Mouse (Mus musculus): ENCODE measurements around the gene Dnajc9. TPM values are rescaled to one million over a fixed set of nuclear protein-coding genes. Genes with fewer than 3 reads are reported as not detected.
A peak's percentile ranks its signal among the peaks of the same experiment; 100 is the strongest.

Dnajc9 gene
- polyA plus RNA-seq, 1 experiment from 2014 or later: 156 TPM

DNA sequence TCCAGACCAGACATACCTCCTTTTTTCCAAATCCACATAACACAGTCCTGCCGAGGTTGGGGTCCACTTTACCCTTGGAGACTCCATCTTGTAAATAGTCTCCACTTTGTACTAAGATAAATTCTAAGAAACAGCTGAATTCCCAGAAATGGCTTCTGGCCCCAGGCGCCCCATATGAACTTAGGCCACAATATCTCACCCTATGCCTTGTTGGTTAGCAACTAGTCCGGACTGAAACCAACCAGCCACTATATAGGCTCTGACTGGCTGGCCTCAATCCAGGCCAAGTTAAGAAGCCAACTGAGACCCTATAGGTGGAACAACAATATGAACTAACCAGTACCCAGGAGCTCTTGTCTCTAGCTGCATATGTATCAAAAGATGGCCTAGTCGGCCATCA, 3.6 kb upstream of the Dnajc9 start:
- H3K36me3 ChIP-seq: peaks cover 15% of the 10 kb centered on the region
- H3K27ac ChIP-seq: no peak overlapping the region
- 90% methylated on average over 4 of the region's 4 CpGs for WGBS
- H3K9me3 ChIP-seq: no peaks in the 10 kb centered on the region
- peaks cover 23% of the 10 kb centered on the region for H3K4me1 ChIP-seq (replicated peaks)
- H3K27me3 ChIP-seq: no peaks in the 10 kb centered on the region
- no peak for ATAC-seq
- H3K4me2 ChIP-seq (replicated peaks): 0 out of 2 replicates have a peak overlapping the region, but pooled peaks have one; percentile 59
- no peak overlapping the region for H3K9ac ChIP-seq (replicated peaks)
- no peak overlapping the region for H3K4me3 ChIP-seq (replicated peaks)

DNA sequence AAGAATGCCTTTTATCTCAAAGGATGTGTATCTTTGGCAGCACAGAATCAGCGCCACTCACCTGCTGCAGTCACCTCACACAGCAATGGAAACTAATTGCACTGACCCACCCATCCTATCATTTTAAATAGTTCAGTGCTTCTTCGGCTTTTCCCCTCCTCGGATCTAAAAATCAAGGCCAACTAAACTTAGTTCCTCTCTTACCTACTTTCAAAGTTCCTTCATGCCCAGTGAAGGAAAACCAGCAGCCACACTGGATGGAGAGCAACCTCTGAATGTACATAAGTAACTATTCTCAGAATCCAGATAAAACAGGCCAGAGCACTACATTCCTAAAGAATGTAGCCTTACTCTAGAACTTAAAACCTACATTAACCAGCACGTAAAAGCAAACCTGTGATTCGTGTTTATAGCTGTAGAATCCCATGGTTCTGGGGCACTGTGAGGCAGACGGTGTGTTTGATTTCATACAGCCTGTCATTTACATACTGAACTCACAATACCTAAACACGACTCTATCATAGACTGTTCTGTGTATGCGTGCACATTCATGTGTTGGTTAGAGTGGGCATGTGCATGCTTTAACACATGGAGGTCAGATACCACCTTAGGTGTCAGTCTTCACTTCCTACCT, 853 bp upstream of the Dnajc9 start:
- Histone ChIP-seq H3K9ac (replicated peaks) (peak overlapping the region; percentile 74; the same call in 1 of the 2 replicates), H3K36me3 (peaks cover 39% of the 10 kb centered on the region), H3K4me3 (replicated peaks) (peak overlapping the region; percentile 57), H3K4me1 (replicated peaks) (peaks cover 43% of the 10 kb centered on the region), H3K27ac (no peak overlapping the region), H3K4me2 (replicated peaks) (peak overlapping the region; percentile 80), H3K27me3 (no peaks in the 10 kb centered on the region), H3K9me3 (no peaks in the 10 kb centered on the region)
- ATAC-seq: no peak
- 88% methylated on average over 8 of the region's 8 CpGs for WGBS

DNA sequence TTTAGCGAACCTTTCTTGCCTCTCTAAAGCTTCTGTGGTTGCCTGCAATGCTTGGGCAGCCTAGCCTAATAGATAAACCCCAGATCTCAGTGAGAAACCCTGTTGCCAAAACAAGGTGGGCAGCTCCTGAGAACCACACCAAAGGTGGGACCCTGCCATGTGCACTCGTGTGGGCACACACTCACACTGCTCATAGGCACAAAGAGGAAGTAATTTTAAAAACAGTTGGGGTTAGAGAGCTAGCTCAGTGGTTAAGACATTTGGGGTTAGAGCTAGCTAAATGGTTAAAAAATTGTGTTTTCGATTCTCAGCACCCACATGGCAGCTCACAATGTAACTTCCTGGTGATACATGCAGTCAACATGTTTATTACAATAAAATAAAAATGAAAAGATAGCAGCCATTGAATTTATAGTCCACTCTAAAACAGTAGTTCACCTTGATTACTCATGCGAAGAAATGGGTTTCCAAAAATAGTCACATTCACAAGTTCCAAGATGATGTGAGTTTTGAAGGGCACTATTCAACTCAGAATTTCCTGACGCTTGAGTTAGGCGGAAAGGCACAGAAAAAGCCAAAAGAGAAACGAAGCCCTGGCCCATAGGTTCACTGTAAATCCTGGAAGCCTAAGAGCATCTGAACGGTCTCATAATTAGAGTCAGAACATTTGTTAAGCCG, 8.8 kb downstream of the Dnajc9 start:
- no peaks in the 10 kb centered on the region for H3K4me1 ChIP-seq (replicated peaks)
- H3K36me3 ChIP-seq: peaks cover 81% of the 10 kb centered on the region
- no peak overlapping the region for H3K9ac ChIP-seq (replicated peaks)
- H3K4me2 ChIP-seq (replicated peaks): no peak overlapping the region
- no peak for ATAC-seq
- no peaks in the 10 kb centered on the region for H3K9me3 ChIP-seq
- WGBS: 92% methylated on average over 9 of the region's 9 CpGs
- H3K27me3 ChIP-seq: no peaks in the 10 kb centered on the region
- H3K4me3 ChIP-seq (replicated peaks): no peak overlapping the region
- H3K27ac ChIP-seq: no peak overlapping the region

DNA sequence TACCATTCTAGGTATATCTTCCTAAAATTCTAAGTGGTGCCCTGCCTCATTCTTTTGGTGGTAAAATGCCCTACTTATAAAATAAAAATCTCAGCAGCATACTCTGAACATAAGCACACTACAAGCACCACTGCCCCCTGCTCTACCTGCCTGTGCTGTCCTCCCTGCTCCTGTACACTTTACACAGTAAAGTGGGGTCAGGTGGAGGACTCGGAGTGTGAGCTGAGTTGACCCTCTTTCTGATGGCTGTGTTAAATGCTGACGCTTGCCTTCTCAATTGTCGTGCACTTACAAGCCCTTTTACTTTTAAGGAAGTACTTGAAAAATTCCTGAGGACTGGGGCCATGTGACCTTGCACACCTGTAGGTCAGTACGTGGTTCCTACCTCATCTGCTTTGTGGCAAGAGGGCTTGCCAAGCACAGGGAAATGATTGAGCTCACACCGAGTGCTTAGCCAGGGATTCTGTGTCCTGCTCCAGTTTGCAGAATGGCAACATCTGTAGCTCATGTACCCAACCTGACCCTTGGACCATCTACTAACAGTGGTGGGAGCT, 9.5 kb downstream of the Dnajc9 start:
- Histone ChIP-seq H3K36me3 (peaks cover 79% of the 10 kb centered on the region), H3K9ac (replicated peaks) (no peak overlapping the region), H3K27ac (no peak overlapping the region), H3K4me1 (replicated peaks) (no peaks in the 10 kb centered on the region), H3K9me3 (no peaks in the 10 kb centered on the region), H3K4me3 (replicated peaks) (no peak overlapping the region), H3K27me3 (no peaks in the 10 kb centered on the region), H3K4me2 (replicated peaks) (no peak overlapping the region)
- ATAC-seq: no peak
- WGBS: 91% methylated on average over 5 of the region's 5 CpGs

DNA sequence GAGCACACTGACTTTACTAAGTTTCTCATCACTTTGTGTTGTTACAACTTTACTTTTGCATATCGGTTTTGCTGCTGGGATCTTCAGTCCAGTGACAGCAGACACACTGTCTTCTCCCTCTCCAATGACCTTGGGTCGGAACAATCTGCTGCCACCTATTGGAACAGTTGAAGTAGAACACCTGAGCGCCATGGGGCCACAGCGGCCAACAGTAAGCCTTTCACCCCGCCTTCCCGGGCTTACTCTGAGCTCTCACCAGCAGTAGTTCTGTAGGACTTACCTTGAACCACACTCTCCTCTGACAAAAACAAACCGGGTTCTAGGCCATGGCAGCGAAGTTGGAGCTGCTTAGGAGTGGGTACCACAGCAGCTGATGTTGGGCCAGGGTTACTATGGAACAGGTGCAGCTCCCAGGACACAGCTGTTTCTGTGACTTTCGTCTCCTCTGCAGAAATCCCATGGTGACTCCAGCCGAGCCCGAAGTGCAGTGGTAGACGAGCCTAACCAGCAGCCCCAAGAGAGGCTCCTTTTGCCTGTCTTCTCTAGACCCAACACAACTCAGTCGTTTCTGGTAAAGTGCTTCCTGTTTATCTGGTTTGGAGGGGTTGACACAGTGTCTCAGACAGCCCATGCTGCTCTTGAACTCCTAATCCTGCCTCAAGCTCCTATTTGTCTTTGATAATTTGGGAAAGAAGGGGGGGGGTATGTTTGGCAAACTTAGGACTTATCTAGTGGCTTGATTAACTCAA, 10.2 kb downstream of the Dnajc9 start:
- no peaks in the 10 kb centered on the region for H3K27me3 ChIP-seq
- H3K36me3 ChIP-seq: peaks cover 77% of the 10 kb centered on the region
- no peak overlapping the region for H3K9ac ChIP-seq (replicated peaks)
- 0 out of 2 replicates have a peak, but pooled peaks have one; percentile 62 for ATAC-seq
- H3K27ac ChIP-seq: no peak overlapping the region
- H3K4me1 ChIP-seq (replicated peaks): no peaks in the 10 kb centered on the region
- H3K4me3 ChIP-seq (replicated peaks): no peak overlapping the region
- no peaks in the 10 kb centered on the region for H3K9me3 ChIP-seq
- 44% methylated on average over 13 of the region's 13 CpGs for WGBS
- H3K4me2 ChIP-seq (replicated peaks): no peak overlapping the region

DNA sequence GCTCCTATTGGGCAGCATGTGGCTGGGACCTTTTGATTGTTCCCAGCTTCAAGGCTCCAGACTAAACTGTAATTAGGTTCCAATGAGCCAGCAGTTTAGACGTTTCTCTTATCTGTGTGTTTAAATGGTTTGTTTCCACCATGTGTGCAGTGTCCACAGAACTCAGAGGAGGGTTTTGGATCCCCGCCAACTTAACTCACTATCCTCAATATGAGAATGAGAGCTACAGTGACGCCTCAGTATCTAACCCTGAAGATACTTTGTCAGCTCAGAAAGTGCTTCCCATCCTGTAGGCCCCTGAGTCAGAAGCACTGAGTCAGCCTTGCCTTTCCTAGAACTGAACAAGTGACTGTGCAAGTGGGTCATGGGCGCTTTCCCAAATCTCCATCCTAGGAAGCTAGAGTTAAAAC, 11.6 kb downstream of the Dnajc9 start:
- WGBS: 89% methylated on average over 4 of the region's 4 CpGs
- H3K4me2 ChIP-seq (replicated peaks): no peak overlapping the region
- H3K27ac ChIP-seq: no peak overlapping the region
- no peak for ATAC-seq
- H3K9me3 ChIP-seq: no peaks in the 10 kb centered on the region
- peaks cover 78% of the 10 kb centered on the region for H3K36me3 ChIP-seq
- no peak overlapping the region for H3K9ac ChIP-seq (replicated peaks)
- no peaks in the 10 kb centered on the region for H3K4me1 ChIP-seq (replicated peaks)
- no peaks in the 10 kb centered on the region for H3K27me3 ChIP-seq
- H3K4me3 ChIP-seq (replicated peaks): no peak overlapping the region

DNA sequence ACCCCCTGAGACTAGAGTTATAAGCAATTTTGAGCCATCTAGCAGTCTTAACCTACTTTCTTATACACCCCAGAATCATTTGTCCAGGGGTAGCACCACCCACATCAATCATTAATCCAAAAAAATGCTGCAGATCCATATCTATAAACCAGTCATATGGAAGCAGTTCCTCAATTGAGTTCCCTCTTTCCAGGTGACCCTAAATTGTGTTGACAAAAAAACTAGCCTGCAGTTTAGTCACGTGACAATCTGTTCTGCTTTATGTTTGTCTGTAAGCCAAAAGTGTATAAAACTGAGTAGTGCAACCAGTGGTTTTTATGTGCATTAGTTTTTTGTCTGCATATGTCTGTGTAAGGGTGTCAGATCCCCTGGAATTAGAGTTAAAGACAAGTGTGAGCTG, 16.9 kb downstream of the Dnajc9 start:
- Histone ChIP-seq H3K4me2 (replicated peaks) (no peak overlapping the region), H3K27me3 (no peaks in the 10 kb centered on the region), H3K9me3 (no peaks in the 10 kb centered on the region), H3K4me3 (replicated peaks) (no peak overlapping the region), H3K9ac (replicated peaks) (no peak overlapping the region), H3K27ac (no peak overlapping the region), H3K4me1 (replicated peaks) (no peaks in the 10 kb centered on the region), H3K36me3 (peaks cover 74% of the 10 kb centered on the region)
- 90% methylated on average over 1 of the region's 1 CpGs for WGBS
- ATAC-seq: no peak

DNA sequence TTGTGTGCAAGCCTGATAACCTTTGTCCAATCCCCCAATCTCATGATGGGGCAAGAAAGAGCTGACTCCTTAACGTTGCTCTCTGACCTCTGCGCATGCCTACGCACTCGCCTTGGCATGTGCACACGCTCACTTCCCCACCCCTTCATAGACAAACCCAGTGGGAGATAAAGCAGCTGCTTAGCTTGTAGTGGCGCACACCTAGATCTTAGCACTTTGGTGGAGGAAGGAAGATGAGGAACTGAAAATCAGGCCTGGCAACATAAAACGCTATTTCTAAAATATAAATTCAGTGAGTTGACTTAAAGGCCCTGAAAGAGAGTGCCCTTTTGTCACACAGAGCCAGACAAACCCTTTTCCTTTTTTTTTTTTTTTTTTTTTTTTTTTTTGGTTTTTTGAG, 17.9 kb downstream of the Dnajc9 start:
- 91% methylated on average over 7 of the region's 7 CpGs for WGBS
- Histone ChIP-seq H3K9me3 (no peaks in the 10 kb centered on the region), H3K9ac (replicated peaks) (no peak overlapping the region), H3K4me2 (replicated peaks) (no peak overlapping the region), H3K27me3 (no peaks in the 10 kb centered on the region), H3K27ac (no peak overlapping the region), H3K4me3 (replicated peaks) (no peak overlapping the region), H3K4me1 (replicated peaks) (no peaks in the 10 kb centered on the region), H3K36me3 (peaks cover 73% of the 10 kb centered on the region)
- no peak for ATAC-seq

DNA sequence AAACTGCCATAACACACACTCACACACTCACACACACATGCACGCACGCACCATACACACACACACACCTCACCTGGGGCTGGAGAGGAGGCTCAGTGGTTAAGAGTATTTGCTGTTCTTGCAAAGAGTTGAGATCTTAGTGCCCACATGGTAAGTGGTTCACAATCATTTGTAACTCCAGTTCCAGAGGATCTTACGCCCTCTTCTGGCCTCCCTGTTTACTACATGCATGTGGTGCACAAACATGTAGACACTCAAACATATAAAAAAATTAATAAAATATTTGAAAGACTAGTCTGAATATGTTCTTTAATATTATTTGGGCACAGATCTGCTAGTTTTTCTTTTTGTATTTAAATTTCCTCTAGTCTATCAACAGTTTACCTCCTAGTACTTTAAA, 20.4 kb downstream of the Dnajc9 start:
- peaks cover 78% of the 10 kb centered on the region for H3K36me3 ChIP-seq

DNA sequence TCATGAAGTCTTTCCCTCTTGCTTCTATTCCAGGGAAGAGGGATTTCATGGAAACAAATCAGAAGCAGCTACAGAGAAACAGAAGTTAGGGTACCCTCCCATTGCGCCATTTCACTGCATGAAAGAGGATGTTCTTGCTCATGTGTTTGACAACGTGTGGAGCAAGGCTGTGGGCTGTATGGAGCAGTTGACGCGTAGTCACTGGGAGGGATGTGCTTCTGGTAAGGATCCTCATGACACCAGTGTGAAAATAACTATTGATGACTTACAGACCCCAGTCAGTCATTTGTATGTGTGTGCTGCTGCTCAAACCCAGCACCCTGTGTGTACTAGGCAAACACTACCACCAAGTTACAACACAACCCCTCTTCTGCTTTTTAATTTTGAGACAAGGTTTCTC, 25.5 kb downstream of the Dnajc9 start:
- H3K9ac ChIP-seq (replicated peaks): no peak overlapping the region
- no peak for ATAC-seq
- H3K9me3 ChIP-seq: no peaks in the 10 kb centered on the region
- WGBS: 95% methylated on average over 4 of the region's 4 CpGs
- H3K4me2 ChIP-seq (replicated peaks): no peak overlapping the region
- no peak overlapping the region for H3K27ac ChIP-seq
- no peaks in the 10 kb centered on the region for H3K27me3 ChIP-seq
- no peak overlapping the region for H3K4me3 ChIP-seq (replicated peaks)
- peaks cover 84% of the 10 kb centered on the region for H3K36me3 ChIP-seq
- no peaks in the 10 kb centered on the region for H3K4me1 ChIP-seq (replicated peaks)

More for the DNA sequence above, 20.4 kb downstream of the Dnajc9 start:
- H3K27ac ChIP-seq: no peak overlapping the region
- H3K4me1 ChIP-seq (replicated peaks): no peaks in the 10 kb centered on the region
- H3K9ac ChIP-seq (replicated peaks): no peak overlapping the region
- H3K4me3 ChIP-seq (replicated peaks): no peak overlapping the region
- H3K27me3 ChIP-seq: no peaks in the 10 kb centered on the region
- ATAC-seq: no peak
- WGBS: 91% methylated on average over 3 of the region's 3 CpGs
- H3K4me2 ChIP-seq (replicated peaks): no peak overlapping the region
- no peaks in the 10 kb centered on the region for H3K9me3 ChIP-seq

DNA sequence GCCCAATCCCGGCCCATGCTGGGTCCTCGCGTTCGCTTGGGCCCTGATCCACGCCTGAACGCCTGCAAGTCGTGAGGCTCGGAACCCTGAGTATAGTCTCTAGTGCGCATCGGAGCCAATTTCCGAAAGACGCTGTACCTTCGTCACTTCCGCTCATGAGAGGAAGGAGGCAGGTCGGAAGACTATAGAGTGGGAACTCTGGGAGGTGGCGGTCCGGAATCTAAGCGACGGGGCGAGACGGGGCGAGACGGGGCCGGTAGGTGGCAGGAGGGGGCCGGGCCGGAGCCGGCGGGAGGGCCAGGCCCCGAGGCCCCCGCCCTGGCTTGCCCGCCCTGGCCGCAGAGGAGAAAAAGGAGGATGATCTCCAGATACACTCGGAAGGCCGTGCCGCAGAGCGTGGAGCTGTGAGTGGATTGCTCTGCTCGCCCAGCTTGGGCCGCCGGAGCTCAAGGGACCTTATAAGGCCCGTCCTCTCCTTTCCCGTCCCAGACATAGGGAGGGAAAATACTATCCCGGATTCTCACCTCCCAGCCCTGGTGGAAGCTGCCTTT, 40.6 kb downstream of the Dnajc9 start, which contains the start of the genes Ecd and Fam149b:
Gene Ecd (minus strand): TSS at position 131 of the 551 bp plus-strand sequence.
Gene Fam149b (plus strand): TSS at position 172 of the 551 bp plus-strand sequence.
- Histone ChIP-seq H3K9me3 (no peaks in the 10 kb centered on the region), H3K4me2 (replicated peaks) (peak within 1 kb of the TSS; percentile 79), H3K36me3 (peaks cover 33% of the 10 kb centered on the region), H3K9ac (replicated peaks) (peak within 1 kb of the TSS; percentile 96), H3K4me3 (replicated peaks) (peak within 1 kb of the TSS; percentile 82), H3K27me3 (no peaks in the 10 kb centered on the region), H3K27ac (peak within 1 kb of the TSS; percentile 95), H3K4me1 (replicated peaks) (peaks cover 26% of the 10 kb centered on the region)
- WGBS: under 1% methylated on average over 31 of the region's 42 CpGs
- peak; percentile 99 for ATAC-seq
